Mouse (Mus musculus): ENCODE results near the gene Gm20481. TPM values are rescaled to one million over a fixed set of nuclear protein-coding genes. Genes with fewer than 3 reads are reported as not detected.

Gene Gm20481
- polyA plus RNA-seq, 1 experiment from 2014 or later: not detected

DNA sequence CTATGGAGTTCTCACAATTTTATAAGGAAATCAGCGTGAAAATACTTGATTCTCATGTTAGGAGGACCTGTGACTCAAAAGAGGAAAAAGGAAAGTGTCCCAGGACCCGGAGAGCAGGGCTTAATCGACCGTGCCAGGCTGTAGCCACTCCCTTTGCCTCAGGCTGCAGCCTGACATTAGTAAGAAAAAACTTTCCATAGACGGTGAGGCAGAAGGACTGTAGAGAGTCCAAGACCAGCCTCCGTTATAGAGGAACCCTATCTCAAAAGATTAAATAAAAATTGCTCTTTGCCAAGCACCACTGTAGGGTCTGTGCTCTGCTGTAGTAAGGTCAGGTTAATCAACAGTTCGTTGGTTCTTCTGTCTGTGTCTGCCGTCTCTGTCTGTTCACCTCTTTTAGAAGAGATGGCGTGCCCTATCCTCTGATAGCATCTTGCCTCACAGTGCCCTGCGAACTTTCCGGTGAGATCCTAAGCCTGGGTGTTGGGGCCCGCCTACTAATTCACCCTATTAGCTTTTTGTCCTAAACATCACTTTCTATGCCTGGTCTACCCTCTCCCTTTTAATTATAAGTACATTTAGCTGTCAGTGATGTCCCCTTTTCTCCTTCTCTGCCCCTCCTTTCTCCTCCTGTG is 9.7 kb upstream of the Gm20481 start:
- ATAC-seq (ENCODE audit: low FRiP score, low TSS enrichment): 0 out of 2 replicates have a peak, but pooled peaks have one; percentile 21
- TF ChIP-seq EP300 (optimal IDR thresholded peaks at IDR 0.05): no peak
- TF ChIP-seq CTCF (IDR thresholded peaks at IDR 0.05; ENCODE audit: low read depth): no peak

DNA sequence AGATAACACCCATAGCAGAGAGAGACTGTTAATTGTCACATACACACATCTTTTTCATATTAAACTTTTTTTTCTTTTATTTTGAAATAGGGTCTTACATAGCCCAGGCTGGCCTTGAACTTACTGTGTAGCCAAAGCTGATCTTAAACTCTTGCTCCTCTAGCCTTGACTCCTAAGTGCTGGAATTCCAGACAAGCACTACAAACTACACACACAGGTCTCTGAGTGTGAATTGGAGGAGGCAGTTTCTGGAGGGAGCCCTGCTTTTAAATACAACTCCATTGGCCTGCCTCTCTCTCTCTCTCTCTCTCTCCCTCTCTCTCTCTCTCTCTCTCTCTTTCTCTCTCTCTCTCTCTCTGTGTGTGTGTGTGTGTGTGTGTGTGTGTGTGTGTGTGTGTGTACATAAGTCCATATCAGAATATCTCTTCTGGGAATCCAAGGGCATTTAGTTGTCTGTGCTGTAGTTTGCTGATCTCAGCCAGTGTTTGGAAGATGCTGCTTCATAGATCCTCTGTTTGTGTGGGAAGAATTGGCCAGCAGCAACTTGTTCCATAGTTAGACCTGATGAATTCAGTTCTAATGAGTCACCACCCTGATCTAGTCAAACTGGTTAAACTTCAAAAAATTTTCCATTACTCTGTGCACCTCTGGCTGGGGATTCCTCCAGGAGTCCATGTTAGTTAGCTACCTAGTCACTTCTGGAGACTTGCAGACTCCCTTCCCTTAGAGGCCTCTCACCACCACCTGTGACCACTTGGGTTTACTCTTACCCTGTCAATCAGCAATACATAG is 8.8 kb upstream of the Gm20481 start:
- H3K4me3 ChIP-seq (ENCODE audit: low read depth, low read length): no peak overlapping the region
- no peak for ATAC-seq (ENCODE audit: low FRiP score, low TSS enrichment)
- no peak for DNase-seq (ENCODE audit: low spot score)
- H3K9ac ChIP-seq (ENCODE audit: low read length): no peak overlapping the region
- H3K9me3 ChIP-seq (ENCODE audit: control insufficient read depth, low read length): no peaks in the 10 kb centered on the region
- 0 out of 2 replicates have a peak, but pooled peaks cover 3% of the 10 kb centered on the region for H3K4me1 ChIP-seq (replicated peaks; ENCODE audit: control insufficient read depth, insufficient read depth)
- no peak overlapping the region for H3K4me2 ChIP-seq (replicated peaks; ENCODE audit: low read depth)
- peak overlapping the region; percentile 98 for H3K27ac ChIP-seq (replicated peaks)
- H3K27me3 ChIP-seq (ENCODE audit: control insufficient read depth, insufficient read depth, low read length): no peaks in the 10 kb centered on the region
- peak; percentile 79 for TF ChIP-seq EP300 (optimal IDR thresholded peaks at IDR 0.05)
- no peak for TF ChIP-seq CTCF (IDR thresholded peaks at IDR 0.05; ENCODE audit: low read depth)
- no peaks in the 10 kb centered on the region for H3K36me3 ChIP-seq (ENCODE audit: control insufficient read depth, insufficient read depth, low read length)

More for the DNA sequence above, 9.7 kb upstream of the Gm20481 start:
- DNase-seq (ENCODE audit: low spot score): peak; percentile 49
- H3K9ac ChIP-seq (ENCODE audit: low read length): peak overlapping the region; percentile 68
- H3K36me3 ChIP-seq (ENCODE audit: control insufficient read depth, insufficient read depth, low read length): no peaks in the 10 kb centered on the region
- H3K9me3 ChIP-seq (ENCODE audit: control insufficient read depth, low read length): no peaks in the 10 kb centered on the region
- WGBS: 8% methylated on average over 12 of the region's 12 CpGs
- H3K27me3 ChIP-seq (ENCODE audit: control insufficient read depth, insufficient read depth, low read length): no peaks in the 10 kb centered on the region
- H3K4me3 ChIP-seq (ENCODE audit: low read depth, low read length): peak overlapping the region; percentile 51
- no peaks in the 10 kb centered on the region for H3K4me1 ChIP-seq (replicated peaks; ENCODE audit: control insufficient read depth, insufficient read depth)
- H3K4me2 ChIP-seq (replicated peaks; ENCODE audit: low read depth): peak overlapping the region; percentile 68
- peak overlapping the region; percentile 98 for H3K27ac ChIP-seq (replicated peaks)

DNA sequence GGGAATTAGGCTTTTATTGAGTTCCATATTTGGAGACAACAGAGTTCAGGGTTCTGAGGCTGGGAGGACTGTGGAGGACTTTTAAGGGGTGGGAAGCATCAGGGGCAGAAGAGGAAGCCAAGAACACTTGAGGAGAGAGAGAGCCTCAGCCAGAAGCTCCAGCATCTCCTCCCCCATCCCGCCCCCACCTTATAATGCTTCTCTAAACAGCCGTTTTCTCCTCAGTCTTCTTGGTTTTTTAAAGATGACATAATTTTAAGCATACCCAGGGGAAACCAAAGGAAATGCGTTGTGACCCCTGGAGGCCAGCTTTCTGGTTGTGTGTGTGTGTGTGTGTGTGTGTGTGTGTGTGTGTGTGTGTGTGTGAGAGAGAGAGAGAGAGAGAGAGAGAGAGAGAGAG is 7.6 kb upstream of the Gm20481 start:
- no peaks in the 10 kb centered on the region for H3K9me3 ChIP-seq (ENCODE audit: control insufficient read depth, low read length)
- H3K27ac ChIP-seq (replicated peaks): peak overlapping the region; percentile 88
- H3K27me3 ChIP-seq (ENCODE audit: control insufficient read depth, insufficient read depth, low read length): no peaks in the 10 kb centered on the region
- ATAC-seq (ENCODE audit: low FRiP score, low TSS enrichment) (no peak), DNase-seq (ENCODE audit: low spot score) (no peak)
- H3K9ac ChIP-seq (ENCODE audit: low read length): no peak overlapping the region
- H3K4me2 ChIP-seq (replicated peaks; ENCODE audit: low read depth): no peak overlapping the region
- TF ChIP-seq EP300 (optimal IDR thresholded peaks at IDR 0.05) (no peak), CTCF (IDR thresholded peaks at IDR 0.05; ENCODE audit: low read depth) (no peak)
- no peak overlapping the region for H3K4me3 ChIP-seq (ENCODE audit: low read depth, low read length)
- H3K4me1 ChIP-seq (replicated peaks; ENCODE audit: control insufficient read depth, insufficient read depth): 0 out of 2 replicates have a peak, but pooled peaks cover 3% of the 10 kb centered on the region
- WGBS: 22% methylated on average over 3 of the region's 3 CpGs
- no peaks in the 10 kb centered on the region for H3K36me3 ChIP-seq (ENCODE audit: control insufficient read depth, insufficient read depth, low read length)

DNA sequence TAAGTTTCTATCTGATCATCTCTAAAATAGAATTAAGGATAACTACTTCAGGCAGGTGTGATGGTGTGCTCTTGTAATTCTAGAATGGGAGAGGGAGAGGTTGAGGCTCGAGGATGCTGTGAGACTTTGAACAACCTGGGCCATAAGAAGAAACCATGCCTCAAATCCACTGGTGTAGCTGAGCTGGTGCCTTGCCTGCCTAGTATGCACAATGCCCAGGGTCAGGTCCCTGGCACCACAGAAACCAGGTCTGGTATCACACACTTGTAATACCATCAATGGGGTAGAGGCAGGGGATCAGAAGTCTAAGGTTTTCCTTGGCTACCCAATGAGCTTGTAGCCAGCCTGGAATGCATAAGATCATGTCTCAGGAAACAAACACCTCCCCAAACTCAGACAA is 6.9 kb upstream of the Gm20481 start:
- WGBS: 61% methylated on average over 1 of the region's 1 CpGs
- H3K9ac ChIP-seq (ENCODE audit: low read length): no peak overlapping the region
- DNase-seq (ENCODE audit: low spot score) (no peak), ATAC-seq (ENCODE audit: low FRiP score, low TSS enrichment) (no peak)
- H3K4me2 ChIP-seq (replicated peaks; ENCODE audit: low read depth): no peak overlapping the region
- H3K4me1 ChIP-seq (replicated peaks; ENCODE audit: control insufficient read depth, insufficient read depth): 0 out of 2 replicates have a peak, but pooled peaks cover 3% of the 10 kb centered on the region
- no peaks in the 10 kb centered on the region for H3K36me3 ChIP-seq (ENCODE audit: control insufficient read depth, insufficient read depth, low read length)
- TF ChIP-seq EP300 (optimal IDR thresholded peaks at IDR 0.05) (no peak), CTCF (IDR thresholded peaks at IDR 0.05; ENCODE audit: low read depth) (no peak)
- no peaks in the 10 kb centered on the region for H3K27me3 ChIP-seq (ENCODE audit: control insufficient read depth, insufficient read depth, low read length)
- H3K4me3 ChIP-seq (ENCODE audit: low read depth, low read length): no peak overlapping the region
- H3K9me3 ChIP-seq (ENCODE audit: control insufficient read depth, low read length): no peaks in the 10 kb centered on the region
- peak overlapping the region; percentile 67 for H3K27ac ChIP-seq (replicated peaks)

DNA sequence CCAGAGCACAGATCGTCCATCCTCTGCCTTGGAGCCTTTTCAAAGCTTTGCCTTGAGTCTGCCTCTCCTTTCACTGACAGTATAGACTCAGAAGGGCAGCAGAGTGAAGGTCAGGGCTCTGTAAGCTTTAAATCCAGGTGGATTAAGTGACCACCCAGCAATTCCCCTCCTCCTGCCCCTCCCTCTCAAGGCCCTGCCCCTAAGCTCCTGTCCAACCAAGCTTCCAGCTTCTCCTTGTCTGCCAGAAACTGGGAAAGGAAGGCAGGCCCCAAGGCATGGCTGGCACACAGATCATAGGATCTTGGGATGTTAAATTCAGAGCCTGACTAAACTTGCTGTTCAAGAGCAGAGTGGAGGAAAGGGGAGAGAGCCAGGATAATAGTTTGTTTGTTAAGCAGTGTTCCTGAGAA is 5.1 kb upstream of the Gm20481 start:
- Histone ChIP-seq H3K27me3 (ENCODE audit: control insufficient read depth, insufficient read depth, low read length) (no peaks in the 10 kb centered on the region), H3K4me3 (ENCODE audit: low read depth, low read length) (no peak overlapping the region), H3K27ac (replicated peaks) (peak overlapping the region; percentile 80), H3K9ac (ENCODE audit: low read length) (no peak overlapping the region), H3K4me1 (replicated peaks; ENCODE audit: control insufficient read depth, insufficient read depth) (0 out of 2 replicates have a peak, but pooled peaks cover 3% of the 10 kb centered on the region), H3K36me3 (ENCODE audit: control insufficient read depth, insufficient read depth, low read length) (no peaks in the 10 kb centered on the region), H3K9me3 (ENCODE audit: control insufficient read depth, low read length) (no peaks in the 10 kb centered on the region), H3K4me2 (replicated peaks; ENCODE audit: low read depth) (no peak overlapping the region)
- WGBS: 0% methylated on average over 1 of the region's 1 CpGs
- TF ChIP-seq EP300 (optimal IDR thresholded peaks at IDR 0.05): no peak
- no peak for TF ChIP-seq CTCF (IDR thresholded peaks at IDR 0.05; ENCODE audit: low read depth)
- ATAC-seq (ENCODE audit: low FRiP score, low TSS enrichment) (peak; percentile 33; the same call in 1 of the 2 replicates), DNase-seq (ENCODE audit: low spot score) (no peak)
